Mouse (Mus musculus) kidney, adult 2 months (tissue): Measurements from ENCODE around the gene Fam192a.

Experiments used
- CTCF ChIP-seq: fragments of 200-500 bp; conservative IDR thresholded peaks from 2 replicates; pipeline ENCODE4 v1.5.1; 2011; ENCODE audit warnings: low read depth, mild to moderate bottlenecking, control low read depth, low read length, moderate library complexity, mixed read lengths; ENCODE audit not compliant: insufficient read depth, insufficient read length
- POLR2A ChIP-seq: fragments of 200-500 bp; IDR thresholded peaks from one replicate; pipeline ENCODE4 v1.6.1; 2011; ENCODE audit warnings: low read depth, low read length, control low read depth

GRCm38 (mm10) chr8:94607064-94607463, 5.3 kb upstream of the Fam192a start:
- TF ChIP-seq CTCF (0 out of 2 replicates have a peak, but pooled peaks have one; percentile 3), POLR2A (no peak)
